Mouse (Mus musculus): ENCODE measurements around the gene Acnat1. TPM values are rescaled to one million over a fixed set of nuclear protein-coding genes. Genes with fewer than 3 reads are reported as not detected.
"Not testable (repeated sequence)": the region's sequence is repeated elsewhere in the genome, so short reads cannot be mapped to it uniquely, and the experiment has no call there.

Acnat1 gene
- 2.9 and 3.0 TPM in 2 replicates for total RNA-seq (2021)
- long read RNA-seq, partial matches to known transcripts = 0 of 4 reads
- long read RNA-seq, other reads (novel, unspliced or antisense) = 2 of 4 reads

- DNase-seq = no peak
These were observed at the start of gene Acnat1 for GRCm38 (mm10) chr4:49473435-49474100. Acnat1 (minus strand) TSS chr4:49473912.

- DNase-seq = no peak
These were observed 48.9 kb upstream of the Acnat1 start for GRCm38 (mm10) chr4:49522576-49522975.

GRCm38 (mm10) chr4:49521346-49521745 is 47.6 kb upstream of the Acnat1 start:
- DNase-seq = no peak

- peak; percentile 86 for DNase-seq
These were observed 47.0 kb upstream of the Acnat1 start, which contains the start of the genes Mrpl50 and Zfp189 for GRCm38 (mm10) chr4:49520572-49521340. Mrpl50 (minus strand) TSS chr4:49521093. Zfp189 (plus strand) TSS chr4:49521176.

GRCm38 (mm10) chr4:49519476-49519875 is 45.8 kb upstream of the Acnat1 start:
- DNase-seq = no peak

- no peak for DNase-seq
These were observed 40.7 kb upstream of the Acnat1 start for GRCm38 (mm10) chr4:49514441-49514840.

GRCm38 (mm10) chr4:49512636-49513035 is 38.9 kb upstream of the Acnat1 start:
- no peak for DNase-seq

GRCm38 (mm10) chr4:49510236-49510835 is 36.6 kb upstream of the Acnat1 start:
- DNase-seq = not testable (repeated sequence)

- DNase-seq = no peak
These were observed 35.5 kb upstream of the Acnat1 start for GRCm38 (mm10) chr4:49509183-49509582.

GRCm38 (mm10) chr4:49506386-49506785 is 32.7 kb upstream of the Acnat1 start, which contains the start of gene Baat:
Baat (minus strand) TSS chr4:49506557.
- no peak for DNase-seq

- DNase-seq = no peak
These were observed 29.9 kb upstream of the Acnat1 start for GRCm38 (mm10) chr4:49503563-49503962.

GRCm38 (mm10) chr4:49485934-49486650 is 12.4 kb upstream of the Acnat1 start:
- DNase-seq = not testable (repeated sequence)

- no peak for DNase-seq
These were observed 11.7 kb upstream of the Acnat1 start for GRCm38 (mm10) chr4:49485442-49485841.

- DNase-seq = no peak
These were observed 7.2 kb upstream of the Acnat1 start for GRCm38 (mm10) chr4:49480896-49481295.

GRCm38 (mm10) chr4:49480104-49480760 is 6.5 kb upstream of the Acnat1 start:
- no peak for DNase-seq

- DNase-seq = not testable (repeated sequence)
These were observed 5.3 kb upstream of the Acnat1 start for GRCm38 (mm10) chr4:49479035-49479434.

GRCm38 (mm10) chr4:49478118-49478877 is 4.6 kb upstream of the Acnat1 start:
- DNase-seq = peak; percentile 7

- no peak for DNase-seq
These were observed 871 bp upstream of the Acnat1 start for GRCm38 (mm10) chr4:49474583-49474982.

GRCm38 (mm10) chr4:49469435-49470151 is 4.1 kb downstream of the Acnat1 start:
- no peak for DNase-seq

GRCm38 (mm10) chr4:49467360-49467759 is 6.4 kb downstream of the Acnat1 start:
- DNase-seq = no peak
